Mouse (Mus musculus) forebrain, embryonic 10.5 days (tissue): ENCODE measurements around the gene 1700122O11Rik. TPM values are rescaled to one million over a fixed set of nuclear protein-coding genes. Genes with fewer than 3 reads are reported as not detected.
A peak's percentile ranks its signal among the peaks of the same experiment; 100 is the strongest.

Experiments
- DNase-seq: peaks from one replicate; pipeline ENCODE4 v3.0.0-alpha.2; 2017; ENCODE audit warnings: low spot score; ENCODE audit errors: extremely low spot score
- H3K27ac ChIP-seq: fragments of 300-500 bp; sonication (generic); 2 replicates; pipeline ENCODE4 v1.5.1; 2016; ENCODE audit warnings: mild to moderate bottlenecking
- H3K27me3 ChIP-seq: fragments of 300-500 bp; sonication (generic); 2 replicates; pipeline ENCODE4 v1.6.1; 2016; ENCODE audit warnings: mild to moderate bottlenecking; ENCODE audit not compliant: poor library complexity, severe bottlenecking
- H3K36me3 ChIP-seq: fragments of 300-500 bp; sonication (generic); replicated peaks from 2 replicates; pipeline ENCODE4 v1.6.1; 2016; ENCODE audit warnings: mild to moderate bottlenecking, moderate library complexity
- H3K4me1 ChIP-seq: fragments of 300-500 bp; sonication (generic); 2 replicates; pipeline ENCODE4 v1.6.1; 2016
- H3K4me3 ChIP-seq: fragments of 300-500 bp; sonication (generic); 2 replicates; pipeline ENCODE4 v1.5.1; 2016; ENCODE audit warnings: mild to moderate bottlenecking, moderate library complexity
- H3K9me3 ChIP-seq: fragments of 300-500 bp; sonication (generic); 2 replicates; pipeline ENCODE4 v1.6.1; 2016; ENCODE audit warnings: mild to moderate bottlenecking, moderate library complexity
- WGBS: fragments of 180-500 bp; shearing (Covaris S2); methylation state at CpG from one replicate; pipeline ENCODE4 v1.1.7; 2016; 5-methylcytosine and 5-hydroxymethylcytosine counted together
- polyA plus RNA-seq: library from polyadenylated mRNA; unstranded; fragments of >200 nt; fragmentation: Nextera tagmentation; extraction: Ambion mirVana; gene quantifications from 2 replicates; pipeline ENCODE4 v1.2.1, GENCODE M21; 2016

The 1700122O11Rik gene
- polyA plus RNA-seq, 1 experiment from 2014 or later, result not detected

DNA sequence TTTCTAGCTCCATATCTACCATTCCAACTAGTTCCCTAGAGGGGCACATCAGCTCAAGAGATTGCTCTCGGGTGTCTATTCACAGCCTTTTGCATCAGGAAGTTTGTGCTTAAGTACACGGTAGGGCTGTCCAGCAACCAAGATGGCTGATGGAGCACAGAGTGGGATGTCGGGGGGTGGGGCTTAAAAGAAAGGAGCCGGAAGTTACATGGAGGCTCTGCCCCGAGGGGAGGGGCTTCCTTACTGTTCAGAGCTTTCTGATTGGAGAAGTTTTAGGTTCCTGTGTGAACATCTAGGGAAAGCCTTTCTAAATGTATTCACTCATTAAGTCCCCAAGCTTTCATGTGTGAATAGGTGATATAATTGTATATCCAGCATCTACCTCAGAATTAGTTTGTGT, 21.5 kb downstream of the 1700122O11Rik start:
- no peak overlapping the region for H3K27ac ChIP-seq
- WGBS, result 87% methylated on average over 5 of the region's 5 CpGs
- no peak overlapping the region for H3K4me3 ChIP-seq
- no peak for DNase-seq
- peaks cover 59% of the 10 kb centered on the region for H3K27me3 ChIP-seq
- no peaks in the 10 kb centered on the region for H3K36me3 ChIP-seq
- peaks cover 26% of the 10 kb centered on the region for H3K4me1 ChIP-seq
- no peaks in the 10 kb centered on the region for H3K9me3 ChIP-seq

DNA sequence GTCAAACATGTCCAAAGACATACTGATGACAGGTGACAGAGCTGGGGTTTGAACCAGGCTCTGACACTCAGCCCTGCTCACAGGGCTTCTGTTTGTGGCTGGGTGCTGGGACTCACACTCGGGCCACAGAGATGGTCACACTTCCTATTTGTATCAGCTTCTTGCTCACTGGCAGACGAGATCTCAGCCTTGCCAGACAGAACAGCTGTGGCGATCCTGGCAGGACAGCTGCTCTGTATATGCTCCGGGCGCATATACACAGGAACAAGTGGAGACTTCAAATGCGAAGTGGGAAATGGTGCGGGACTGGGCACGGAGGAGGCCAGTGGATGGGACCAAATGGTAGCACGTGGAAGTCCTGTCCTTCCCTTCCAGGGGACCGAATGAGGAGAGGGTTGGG, 25.5 kb downstream of the 1700122O11Rik start:
- peak overlapping the region; percentile 35; the same call in 1 of the 2 replicates for H3K27ac ChIP-seq

DNA sequence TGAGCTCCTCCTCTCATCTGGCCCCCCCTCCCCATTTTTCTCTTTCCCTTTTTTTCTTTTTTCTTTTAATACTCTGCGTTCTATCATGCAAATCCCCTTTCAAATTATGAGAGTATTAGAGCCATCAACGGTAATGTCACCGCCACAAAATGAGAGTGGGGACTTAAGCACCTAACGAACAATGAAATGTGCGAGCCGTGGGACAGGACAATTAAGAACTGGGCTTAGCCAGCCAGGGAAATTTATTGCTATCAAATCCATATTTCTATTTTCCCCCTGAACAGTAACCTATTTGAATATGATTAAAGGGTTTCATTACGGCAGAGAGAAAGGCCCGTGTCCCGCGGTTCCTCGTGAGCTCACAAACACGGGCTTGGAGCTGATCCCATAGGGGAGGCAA, 27.0 kb downstream of the 1700122O11Rik start:
- H3K4me1 ChIP-seq, result peaks cover 54% of the 10 kb centered on the region
- H3K4me3 ChIP-seq, result no peak overlapping the region
- no peaks in the 10 kb centered on the region for H3K9me3 ChIP-seq
- no peak overlapping the region for H3K27ac ChIP-seq
- no peaks in the 10 kb centered on the region for H3K36me3 ChIP-seq
- no peak for DNase-seq
- WGBS, result 83% methylated on average over 12 of the region's 12 CpGs
- peaks cover 74% of the 10 kb centered on the region for H3K27me3 ChIP-seq

More for the DNA sequence above, 25.5 kb downstream of the 1700122O11Rik start:
- 71% methylated on average over 10 of the region's 10 CpGs for WGBS
- no peak overlapping the region for H3K4me3 ChIP-seq
- H3K27me3 ChIP-seq, result peaks cover 61% of the 10 kb centered on the region
- no peaks in the 10 kb centered on the region for H3K36me3 ChIP-seq
- DNase-seq, result no peak
- peaks cover 45% of the 10 kb centered on the region for H3K4me1 ChIP-seq
- no peaks in the 10 kb centered on the region for H3K9me3 ChIP-seq

DNA sequence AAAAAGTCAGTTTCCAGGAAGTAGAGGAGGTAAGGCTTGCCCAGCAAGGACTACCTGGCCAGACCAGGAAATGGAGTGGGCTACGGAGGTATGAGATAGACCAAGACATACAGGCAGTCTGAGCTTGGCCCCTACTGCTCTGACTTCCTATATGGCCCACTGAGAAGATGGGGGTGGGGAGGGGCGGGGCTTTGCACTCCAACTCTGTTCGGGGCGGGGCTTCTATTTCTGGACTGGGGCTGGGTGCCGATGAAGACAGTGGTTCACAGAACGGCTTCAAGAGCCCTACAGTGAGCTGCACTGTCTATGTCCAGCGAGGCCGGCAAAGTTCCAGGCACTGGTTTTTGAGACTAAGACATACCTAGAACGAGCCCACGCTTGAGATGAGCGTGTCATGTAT, 27.8 kb downstream of the 1700122O11Rik start:
- Histone ChIP-seq H3K4me3 (no peak overlapping the region), H3K36me3 (no peaks in the 10 kb centered on the region), H3K27me3 (peaks cover 76% of the 10 kb centered on the region), H3K9me3 (no peaks in the 10 kb centered on the region), H3K4me1 (peaks cover 61% of the 10 kb centered on the region), H3K27ac (0 out of 2 replicates have a peak overlapping the region, but pooled peaks have one; percentile 12)
- 76% methylated on average over 11 of the region's 11 CpGs for WGBS
- no peak for DNase-seq

DNA sequence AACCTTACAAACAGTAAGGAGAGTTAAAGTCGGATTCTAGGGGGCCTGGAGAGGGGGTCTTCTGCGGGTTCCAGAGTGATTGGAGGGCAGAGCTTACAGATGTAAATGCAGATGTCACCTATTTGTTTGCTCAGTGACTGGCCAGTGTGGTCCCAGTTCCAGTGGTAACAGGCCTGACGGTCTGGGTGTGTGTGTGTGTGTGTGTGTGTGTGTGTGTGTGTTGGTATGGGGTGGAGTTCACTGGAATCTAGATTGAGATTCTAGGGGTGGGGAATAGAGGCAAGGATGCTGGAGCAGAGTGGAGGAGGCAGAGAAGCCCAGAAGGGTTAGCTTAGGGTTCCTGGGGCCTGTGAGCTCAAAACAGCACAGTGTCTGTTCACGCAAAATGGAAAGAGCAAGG, 32.3 kb downstream of the 1700122O11Rik start:
- peaks cover 74% of the 10 kb centered on the region for H3K4me1 ChIP-seq
- H3K4me3 ChIP-seq, result no peak overlapping the region
- H3K27me3 ChIP-seq, result peaks cover 87% of the 10 kb centered on the region
- DNase-seq, result no peak
- H3K9me3 ChIP-seq, result no peaks in the 10 kb centered on the region
- 71% methylated on average over 4 of the region's 4 CpGs for WGBS
- H3K36me3 ChIP-seq, result no peaks in the 10 kb centered on the region
- H3K27ac ChIP-seq, result peak overlapping the region; percentile 76; the same call in 1 of the 2 replicates

DNA sequence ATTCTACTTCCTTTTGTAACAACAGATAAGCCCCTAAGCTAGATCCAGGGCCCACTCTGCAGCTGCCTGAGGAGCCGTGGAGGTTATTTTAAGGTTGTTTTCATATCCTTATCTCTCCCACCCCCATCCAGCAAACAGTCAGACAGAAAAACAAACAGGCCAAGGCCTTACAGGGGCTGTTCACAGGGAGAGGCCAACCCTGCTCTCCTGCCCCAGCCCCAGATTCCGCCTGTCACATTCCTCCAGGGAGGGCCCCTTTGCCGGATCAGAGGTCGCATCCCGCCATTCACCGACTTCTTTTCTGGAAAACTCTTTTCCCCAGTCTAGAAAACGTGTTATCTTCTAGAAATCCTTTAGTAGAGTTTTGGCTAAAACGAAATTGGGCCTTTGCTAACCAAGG, 33.0 kb downstream of the 1700122O11Rik start:
- Histone ChIP-seq H3K36me3 (no peaks in the 10 kb centered on the region), H3K27me3 (peaks cover 87% of the 10 kb centered on the region), H3K9me3 (no peaks in the 10 kb centered on the region), H3K4me1 (peaks cover 72% of the 10 kb centered on the region), H3K4me3 (no peak overlapping the region), H3K27ac (peak overlapping the region; percentile 76)
- no peak for DNase-seq
- 42% methylated on average over 8 of the region's 8 CpGs for WGBS

DNA sequence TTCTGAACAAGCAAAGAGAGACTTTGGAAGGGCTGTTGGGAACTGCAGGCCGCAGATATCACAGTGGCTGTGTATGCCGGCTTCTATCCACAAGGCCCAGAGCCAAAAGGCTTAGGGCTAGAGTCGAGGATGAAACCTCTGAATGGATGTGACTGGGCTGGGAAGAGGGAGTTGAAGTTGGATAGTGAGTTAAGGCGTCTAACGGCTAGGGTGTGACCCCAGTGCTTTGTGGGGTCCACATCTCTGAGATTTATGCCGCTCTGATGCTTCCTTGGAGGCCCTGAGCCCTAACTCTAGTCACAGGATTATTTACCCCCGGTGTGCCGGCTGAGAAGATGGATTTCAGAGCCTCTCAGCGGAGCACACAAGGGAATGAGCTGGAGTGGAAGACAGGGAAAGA, 33.5 kb downstream of the 1700122O11Rik start:
- H3K27me3 ChIP-seq, result peaks cover 87% of the 10 kb centered on the region
- H3K4me1 ChIP-seq, result peaks cover 73% of the 10 kb centered on the region
- no peak overlapping the region for H3K4me3 ChIP-seq
- WGBS, result 61% methylated on average over 9 of the region's 9 CpGs
- peak overlapping the region; percentile 76 for H3K27ac ChIP-seq
- no peaks in the 10 kb centered on the region for H3K9me3 ChIP-seq
- H3K36me3 ChIP-seq, result no peaks in the 10 kb centered on the region
- no peak for DNase-seq

DNA sequence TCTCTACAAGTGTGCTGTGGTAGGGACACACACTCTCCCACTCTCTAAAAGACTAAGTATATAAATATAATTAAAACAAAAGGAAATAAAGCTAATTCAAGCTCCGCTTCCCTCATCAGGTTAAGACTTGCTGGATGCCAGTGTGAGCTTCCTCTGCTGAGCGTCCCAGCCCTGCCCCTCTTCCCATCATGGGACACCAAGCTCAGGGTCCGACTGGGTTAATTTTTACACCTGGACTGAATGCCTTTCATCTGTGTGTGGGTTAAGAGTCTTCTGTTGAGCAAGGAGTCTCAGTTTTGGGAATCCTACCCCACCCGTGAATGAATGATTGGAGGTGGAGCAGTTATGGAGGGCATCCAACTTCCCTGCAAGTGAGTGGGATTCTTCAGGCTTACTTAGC, 35.6 kb downstream of the 1700122O11Rik start:
- no peaks in the 10 kb centered on the region for H3K36me3 ChIP-seq
- H3K4me3 ChIP-seq, result peak overlapping the region; percentile 46
- H3K4me1 ChIP-seq, result peaks cover 72% of the 10 kb centered on the region
- peaks cover 87% of the 10 kb centered on the region for H3K27me3 ChIP-seq
- no peak for DNase-seq
- peak overlapping the region; percentile 85 for H3K27ac ChIP-seq
- H3K9me3 ChIP-seq, result no peaks in the 10 kb centered on the region
- 58% methylated on average over 4 of the region's 4 CpGs for WGBS

DNA sequence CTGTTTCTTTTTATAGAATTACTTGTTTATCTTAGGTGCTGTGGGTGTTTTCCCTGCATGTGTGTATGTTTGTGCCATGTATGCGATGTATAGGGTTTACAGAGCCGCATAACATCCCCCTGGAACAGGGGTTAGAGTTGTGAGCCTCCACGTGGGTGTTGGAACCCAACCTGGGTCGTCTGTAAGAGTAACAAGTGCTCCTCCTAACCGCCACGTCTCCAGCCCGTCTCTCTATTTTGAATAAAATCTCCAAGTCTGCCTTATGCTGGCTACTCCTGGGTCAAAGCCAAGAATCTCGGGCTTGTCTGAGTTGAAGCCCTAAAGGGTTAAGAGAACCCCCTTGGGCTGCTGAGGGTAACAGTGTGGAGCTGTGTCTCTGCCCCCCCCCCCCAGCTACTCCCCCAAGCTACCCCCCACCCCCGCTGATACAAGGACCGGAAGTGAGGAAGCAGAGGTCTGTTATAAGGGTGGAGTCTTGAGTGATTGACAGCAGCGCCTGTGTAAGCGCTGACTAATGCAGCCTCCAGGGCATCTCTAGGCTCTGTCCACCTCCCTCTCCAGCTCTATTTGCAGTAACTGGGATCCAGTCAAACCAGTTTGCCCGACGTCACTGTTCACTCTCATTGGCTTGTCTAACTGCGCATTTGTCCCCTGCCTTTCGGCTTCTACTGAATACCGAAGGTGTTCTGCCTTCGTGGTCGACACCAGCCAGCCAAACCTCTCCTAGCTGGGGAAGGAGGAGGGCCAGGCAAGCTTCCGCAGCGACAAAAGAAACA, 36.3 kb downstream of the 1700122O11Rik start:
- DNase-seq, result peak; percentile 64
- 7% methylated on average over 21 of the region's 21 CpGs for WGBS
- no peaks in the 10 kb centered on the region for H3K9me3 ChIP-seq
- peaks cover 74% of the 10 kb centered on the region for H3K4me1 ChIP-seq
- H3K36me3 ChIP-seq, result no peaks in the 10 kb centered on the region
- peak overlapping the region; percentile 46 for H3K4me3 ChIP-seq
- peak overlapping the region; percentile 85 for H3K27ac ChIP-seq
- H3K27me3 ChIP-seq, result peaks cover 86% of the 10 kb centered on the region

DNA sequence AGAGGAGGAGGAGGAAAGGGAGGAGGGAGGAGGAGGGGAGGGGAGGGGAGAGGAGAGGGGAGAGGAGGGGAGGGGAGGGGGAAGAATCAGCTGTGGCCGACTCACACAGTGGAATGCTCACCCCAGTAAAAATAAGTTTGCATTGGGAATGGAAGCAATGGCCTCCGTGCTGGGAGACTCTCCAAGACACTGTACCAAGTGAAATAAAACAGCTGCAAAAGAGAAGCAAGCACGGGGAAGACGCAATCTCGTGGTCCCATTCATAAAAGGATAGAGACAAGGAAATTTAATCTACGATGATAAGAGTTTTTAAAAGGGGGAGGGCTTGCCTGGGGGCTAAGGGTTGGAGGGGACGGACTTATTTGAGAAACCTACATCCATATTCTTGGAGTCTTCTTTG, 36.9 kb downstream of the 1700122O11Rik start:
- 52% methylated on average over 7 of the region's 7 CpGs for WGBS
- no peak for DNase-seq
- Histone ChIP-seq H3K36me3 (no peaks in the 10 kb centered on the region), H3K4me1 (peaks cover 68% of the 10 kb centered on the region), H3K4me3 (peak overlapping the region; percentile 46), H3K9me3 (no peaks in the 10 kb centered on the region), H3K27me3 (peaks cover 82% of the 10 kb centered on the region), H3K27ac (peak overlapping the region; percentile 85)

DNA sequence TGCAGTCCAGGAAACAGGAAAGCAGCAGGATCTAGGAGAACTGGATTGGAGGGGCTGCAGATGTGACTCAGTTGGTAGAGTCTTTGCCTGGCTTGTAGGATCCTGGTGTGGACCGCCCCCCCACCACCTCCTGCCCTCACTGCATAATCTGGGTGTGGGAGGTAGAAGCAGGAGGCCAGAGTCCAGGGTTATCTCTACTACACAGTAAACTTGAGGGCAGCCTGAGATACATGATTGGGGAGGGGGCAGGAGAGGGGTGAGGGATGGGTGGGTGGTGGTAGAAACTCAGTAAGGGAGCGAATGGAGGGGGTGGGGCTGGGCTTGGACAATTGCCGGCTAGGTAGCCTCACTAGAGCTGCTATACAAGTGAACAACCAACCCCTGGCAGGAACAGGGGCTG, 38.3 kb downstream of the 1700122O11Rik start:
- peaks cover 69% of the 10 kb centered on the region for H3K27me3 ChIP-seq
- peaks cover 55% of the 10 kb centered on the region for H3K4me1 ChIP-seq
- no peak overlapping the region for H3K4me3 ChIP-seq
- no peak for DNase-seq
- no peaks in the 10 kb centered on the region for H3K9me3 ChIP-seq
- WGBS, result 64% methylated on average over 3 of the region's 3 CpGs
- peak overlapping the region; percentile 66 for H3K27ac ChIP-seq
- H3K36me3 ChIP-seq, result no peaks in the 10 kb centered on the region

DNA sequence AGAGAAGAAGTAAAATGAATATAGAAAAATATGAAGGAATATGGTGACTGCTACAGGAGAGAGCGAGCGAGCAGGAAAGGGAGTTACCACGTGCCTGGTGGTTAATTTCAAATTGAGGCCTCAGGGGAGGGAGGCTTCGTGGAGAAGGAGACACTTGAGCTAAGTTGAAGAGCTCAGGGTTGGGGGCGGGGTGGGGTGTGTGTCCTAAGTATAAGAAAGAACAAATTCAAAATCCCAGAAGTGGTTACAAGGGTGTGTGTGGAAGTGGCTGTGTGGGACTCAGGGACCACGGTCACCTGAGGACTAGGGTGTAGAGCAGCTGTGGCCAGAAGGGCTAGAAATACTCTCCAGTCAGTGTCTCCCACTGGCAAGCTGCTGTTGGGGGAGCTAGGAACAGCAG, 38.7 kb downstream of the 1700122O11Rik start:
- DNase-seq, result no peak
- 73% methylated on average over 6 of the region's 6 CpGs for WGBS
- peak overlapping the region; percentile 66 for H3K27ac ChIP-seq
- no peak overlapping the region for H3K4me3 ChIP-seq
- peaks cover 65% of the 10 kb centered on the region for H3K27me3 ChIP-seq
- H3K4me1 ChIP-seq, result peaks cover 50% of the 10 kb centered on the region
- H3K9me3 ChIP-seq, result no peaks in the 10 kb centered on the region
- no peaks in the 10 kb centered on the region for H3K36me3 ChIP-seq

DNA sequence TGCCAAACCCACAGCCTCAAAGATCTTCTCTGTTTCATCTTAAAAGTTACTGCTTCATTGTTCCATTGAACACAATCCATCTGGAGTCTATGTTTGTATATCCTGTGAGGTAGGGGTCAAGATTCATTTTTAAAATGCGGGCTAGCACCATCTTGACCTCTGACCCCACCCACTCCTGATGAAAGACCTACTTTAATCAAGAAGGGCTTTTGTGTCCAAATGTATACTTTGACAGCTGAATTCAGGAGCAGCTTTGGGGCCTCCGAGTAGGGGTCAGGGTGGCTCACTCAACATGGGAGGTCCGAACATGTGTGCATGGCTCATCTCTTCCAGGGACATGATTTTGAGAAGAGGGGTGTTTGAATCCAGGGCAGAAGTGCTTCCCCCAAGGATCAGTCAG, 40.3 kb downstream of the 1700122O11Rik start:
- Histone ChIP-seq H3K4me3 (no peak overlapping the region), H3K27me3 (peaks cover 51% of the 10 kb centered on the region), H3K36me3 (no peaks in the 10 kb centered on the region), H3K27ac (no peak overlapping the region), H3K4me1 (peaks cover 50% of the 10 kb centered on the region), H3K9me3 (no peaks in the 10 kb centered on the region)
- WGBS, result 54% methylated on average over 3 of the region's 3 CpGs
- DNase-seq, result no peak
